In genomic region chr6:128044691-128045090, GRCm38 (mm10) we compare ENCODE assay signal across 15 mouse cellular contexts.
"Had no signal": no experiment of that assay in that cellular context is flagged by ENCODE, and none has a peak within 500 bp of the region (broad histone marks: within the 10 kb centered on the region; RNA-seq: fewer than 3 reads in every experiment).

No protein-coding gene starts in this region.

- ATAC-seq: intestine, embryonic 16.5 days; midbrain, embryonic 16.5 days had no signal

- H3K27ac ChIP-seq: left cerebral cortex, adult 2 months; limb, embryonic 15.5 days; liver, embryonic 14.5 days; midbrain, embryonic 12.5 days; neural tube, embryonic 13.5 days had no signal

- H3K9ac ChIP-seq: limb, embryonic 15.5 days; liver, embryonic 14.5 days; midbrain, embryonic 12.5 days; neural tube, embryonic 13.5 days had no signal

- DNase-seq: kidney, adult 8-10 months; kidney, postnatal 14 days; lung, postnatal 4 days; retina, postnatal 1 day; right cerebral cortex, postnatal 4 days; spleen, adult 18-20 months; thymus, adult 18-20 months; thymus, postnatal 14 days had no signal

- H3K9me3 ChIP-seq: limb, embryonic 15.5 days; midbrain, embryonic 12.5 days; neural tube, embryonic 13.5 days had no signal

- H3K27me3 ChIP-seq: limb, embryonic 15.5 days; midbrain, embryonic 12.5 days; neural tube, embryonic 13.5 days had no signal

- H3K4me2 ChIP-seq: limb, embryonic 15.5 days; midbrain, embryonic 12.5 days; neural tube, embryonic 13.5 days had no signal

- H3K36me3 ChIP-seq: limb, embryonic 15.5 days; midbrain, embryonic 12.5 days; neural tube, embryonic 13.5 days had no signal

- H3K4me3 ChIP-seq: left cerebral cortex, adult 2 months; limb, embryonic 15.5 days; midbrain, embryonic 12.5 days; neural tube, embryonic 13.5 days had no signal
